Mouse (Mus musculus) CH12.LX (cell line): ENCODE data around the gene Hbb-y. TPM values are rescaled to one million over a fixed set of nuclear protein-coding genes. Genes with fewer than 3 reads are reported as not detected.

Source experiments
- DNase-seq: peaks from one replicate; pipeline ENCODE4 v3.0.0-alpha.2; 2013; ENCODE audit errors: extremely low read depth
- H3K27ac ChIP-seq: 2 replicates; pipeline ENCODE4 v1.5.1; 2012; ENCODE audit warnings: low read depth, mild to moderate bottlenecking, control low read depth, moderate library complexity; ENCODE audit not compliant: insufficient read depth
- H3K27me3 ChIP-seq: replicated peaks from 2 replicates; pipeline ENCODE3; 2012; ENCODE audit warnings: inconsistent platforms
- H3K36me3 ChIP-seq, 2 experiments: replicated peaks in 1 of 2; 2 replicates each; pipeline versions ENCODE3 to v1.6.1; 2012; ENCODE audit warnings: inconsistent platforms in 1 of 2, low read length in 1 of 2, mild to moderate bottlenecking in 1 of 2, mixed read lengths in 1 of 2, moderate library complexity in 1 of 2; ENCODE audit not compliant: control insufficient read depth in 1 of 2, insufficient read depth in 1 of 2
- H3K4me1 ChIP-seq, 2 experiments: 2 replicates each; pipeline ENCODE4 v1.6.1; 2012; ENCODE audit warnings: inconsistent platforms in 1 of 2, moderate library complexity in 1 of 2; ENCODE audit not compliant: insufficient read depth in 2 of 2, control insufficient read depth in 1 of 2
- H3K4me2 ChIP-seq: 2 replicates; pipeline ENCODE4 v1.6.1; 2012; ENCODE audit warnings: low read depth, mild to moderate bottlenecking, control low read depth; ENCODE audit not compliant: poor library complexity, insufficient read depth, severe bottlenecking
- H3K4me3 ChIP-seq, 3 experiments: fragments of 150-350 bp in 1 of 3; sonication (generic) in 1 of 3; replicated peaks in 1 of 3; 2 replicates each; pipeline versions ENCODE3 to v1.5.1; 2011 to 2012; ENCODE audit warnings: low read depth in 2 of 3, low read length in 2 of 3, mild to moderate bottlenecking in 2 of 3, moderate library complexity in 2 of 3, control low read depth in 1 of 3, improper control_type of control experiment in 1 of 3, inconsistent platforms in 1 of 3, mixed read lengths in 1 of 3; ENCODE audit not compliant: poor library complexity in 1 of 3
- H3K79me2 ChIP-seq: replicated peaks from 2 replicates; pipeline ENCODE4 v1.6.1; 2012; ENCODE audit warnings: mild to moderate bottlenecking, moderate library complexity; ENCODE audit not compliant: control insufficient read depth, poor library complexity, insufficient read depth, severe bottlenecking; ENCODE audit errors: extremely low read depth
- H3K9ac ChIP-seq: 2 replicates; pipeline ENCODE4 v1.6.1; 2012; ENCODE audit warnings: low read depth, mild to moderate bottlenecking, control low read depth, moderate library complexity; ENCODE audit not compliant: insufficient read depth
- H3K9me3 ChIP-seq: replicated peaks from 2 replicates; pipeline ENCODE3; 2012; ENCODE audit warnings: low read length, inconsistent platforms, mixed read lengths
- CHD1 ChIP-seq: IDR thresholded peaks from 2 replicates; pipeline ENCODE4 v1.6.1; 2012; ENCODE audit warnings: low read depth, low read length, improper control_type of control experiment, inconsistent platforms
- CHD2 ChIP-seq: IDR thresholded peaks from 2 replicates; pipeline ENCODE4 v1.6.1; 2011; ENCODE audit warnings: low read length, improper control_type of control experiment
- CTCF ChIP-seq, 2 experiments: IDR thresholded peaks in 1 of 2; conservative IDR thresholded peaks in 1 of 2; 2 replicates each; pipeline ENCODE4 v1.5.1; 2011 to 2012; ENCODE audit warnings: low read depth in 2 of 2, low read length in 2 of 2, improper control_type of control experiment in 1 of 2, inconsistent platforms in 1 of 2, mild to moderate bottlenecking in 1 of 2, moderate library complexity in 1 of 2
- ETS1 ChIP-seq: conservative IDR thresholded peaks from 2 replicates; pipeline ENCODE4 v1.6.1; 2012; ENCODE audit warnings: low read depth, mild to moderate bottlenecking, inconsistent platforms, low read length, improper control_type of control experiment, moderate library complexity
- GABPA ChIP-seq: IDR thresholded peaks from 2 replicates; pipeline ENCODE4 v1.6.1; 2012; ENCODE audit warnings: low read depth, low read length, improper control_type of control experiment, inconsistent platforms; ENCODE audit not compliant: insufficient replicate concordance
- IRF4 ChIP-seq: IDR thresholded peaks from 2 replicates; pipeline ENCODE4 v1.6.1; 2014; ENCODE audit warnings: low read depth, mild to moderate bottlenecking, inconsistent platforms, low read length, improper control_type of control experiment
- KAT2A ChIP-seq: IDR thresholded peaks from 2 replicates; pipeline ENCODE4 v1.6.1; 2012; ENCODE audit warnings: low read length, improper control_type of control experiment, inconsistent platforms; ENCODE audit not compliant: insufficient replicate concordance
- MAZ ChIP-seq: IDR thresholded peaks from 2 replicates; pipeline ENCODE4 v1.6.1; 2012; ENCODE audit warnings: low read depth, mild to moderate bottlenecking, inconsistent platforms, low read length, improper control_type of control experiment, moderate library complexity
- MEF2A ChIP-seq: IDR thresholded peaks from 2 replicates; pipeline ENCODE4 v1.6.1; 2014; ENCODE audit warnings: low read depth, mild to moderate bottlenecking, inconsistent platforms, low read length, improper control_type of control experiment, borderline replicate concordance
- MXI1 ChIP-seq: IDR thresholded peaks from 2 replicates; pipeline ENCODE4 v1.6.1; 2011; ENCODE audit warnings: mild to moderate bottlenecking, low read depth, low read length, improper control_type of control experiment
- NELFE ChIP-seq: IDR thresholded peaks from 2 replicates; pipeline ENCODE4 v1.6.1; 2011; ENCODE audit warnings: low read depth, low read length, improper control_type of control experiment
- NRF1 ChIP-seq: IDR thresholded peaks from 2 replicates; pipeline ENCODE4 v1.6.1; 2014; ENCODE audit warnings: low read depth, mild to moderate bottlenecking, inconsistent platforms, low read length, improper control_type of control experiment, moderate library complexity
- PAX5 ChIP-seq: IDR thresholded peaks from 2 replicates; pipeline ENCODE4 v1.6.1; 2012; ENCODE audit warnings: low read length, inconsistent platforms, mixed read lengths
- POLR2AphosphoS2 ChIP-seq: IDR thresholded peaks from 2 replicates; pipeline ENCODE4 v1.6.1; 2011; ENCODE audit warnings: low read depth, low read length, improper control_type of control experiment
- RCOR1 ChIP-seq: conservative IDR thresholded peaks from 2 replicates; pipeline ENCODE4 v1.6.1; 2012; ENCODE audit warnings: low read depth, mild to moderate bottlenecking, inconsistent platforms, low read length, improper control_type of control experiment
- SMC3 ChIP-seq: IDR thresholded peaks from 2 replicates; pipeline ENCODE4 v1.6.1; 2011; ENCODE audit warnings: low read depth, low read length, improper control_type of control experiment
- TBP ChIP-seq: conservative IDR thresholded peaks from 2 replicates; pipeline ENCODE4 v1.6.1; 2011; ENCODE audit warnings: low read depth, low read length, improper control_type of control experiment
- TCF12 ChIP-seq: IDR thresholded peaks from 2 replicates; pipeline ENCODE4 v1.6.1; 2014; ENCODE audit warnings: low read depth, mild to moderate bottlenecking, inconsistent platforms, low read length, improper control_type of control experiment
- UBTF ChIP-seq: IDR thresholded peaks from 2 replicates; pipeline ENCODE4 v1.6.1; 2012; ENCODE audit warnings: low read depth, mild to moderate bottlenecking, inconsistent platforms, low read length, improper control_type of control experiment, moderate library complexity
- USF1 ChIP-seq: IDR thresholded peaks from 2 replicates; pipeline ENCODE4 v1.6.1; 2014; ENCODE audit warnings: low read depth, mild to moderate bottlenecking, inconsistent platforms, low read length, improper control_type of control experiment
- ZMIZ1 ChIP-seq: IDR thresholded peaks from 2 replicates; pipeline ENCODE4 v1.6.1; 2012; ENCODE audit warnings: low read depth, mild to moderate bottlenecking, inconsistent platforms, low read length, improper control_type of control experiment
- dilution Hi-C: fragments of 300-500 bp; cut with MboI; formaldehyde crosslinking; loops from 2 replicates; pipeline ENCODE4 v1.14.3; 2020; ENCODE audit warnings: low sequenced_read_pairs; ENCODE audit not compliant: extremely low pct_unique_long_range_greater_than_20kb, extremely low pct_ligation_motif_present
- in situ Hi-C: fragments of 300-500 bp; cut with MboI; formaldehyde crosslinking; loops from 3 replicates; pipeline ENCODE4 v1.14.3; 2019; ENCODE audit warnings: low sequenced_read_pairs, low pct_ligation_motif_present, low pct_unique_long_range_greater_than_20kb, mixed read lengths
- polyA plus RNA-seq: library from polyadenylated mRNA; unstranded; fragments of >175 nt; gene quantifications from 2 replicates; pipeline ENCODE4 v1.2.1, GENCODE M21; 2012; ENCODE audit warnings: low read depth; ENCODE audit not compliant: insufficient read length
- total RNA-seq, 2 experiments: library from RNA; depleted of rRNA; stranded (reverse); fragments of 300-350 nt in 1 of 2; fragments of >200 nt in 1 of 2; gene quantifications; 2 replicates each; pipeline ENCODE4 v1.2.3; 2012 to 2014

Gene Hbb-y
- total and polyA plus RNA-seq, 3 experiments: not detected

GRCm38 (mm10) chr7:103859076-103859475 is 6.1 kb upstream of the Hbb-y start:
- no peak overlapping the region for H3K9ac ChIP-seq
- no peaks in the 10 kb centered on the region for H3K79me2 ChIP-seq
- H3K36me3 ChIP-seq: no peaks in the 10 kb centered on the region
- H3K4me1 ChIP-seq: peaks cover 8 to 33% of the 10 kb centered on the region in 2 experiments; a peak in 3 of 4 replicates
- DNase-seq: no peak
- H3K27me3 ChIP-seq: no peaks in the 10 kb centered on the region
- H3K9me3 ChIP-seq: no peaks in the 10 kb centered on the region
- H3K4me2 ChIP-seq: no peak overlapping the region
- dilution Hi-C loops: no loop called here
- in situ Hi-C loops: no loop called here
- no peak overlapping the region for H3K27ac ChIP-seq
- H3K4me3 ChIP-seq: no peak overlapping the region
- TF ChIP-seq TCF12 (no peak), CHD1 (no peak), IRF4 (no peak), MXI1 (no peak), NRF1 (no peak), MAZ (no peak), CTCF (conservative IDR thresholded peaks at IDR 0.05 in 1 of 2, IDR thresholded peaks at IDR 0.05 in 1 of 2; ENCODE audit: low read depth in 2 of 2, low read length in 2 of 2) (no peak), KAT2A (no peak), RCOR1 (no peak), GABPA (no peak), SMC3 (no peak), MEF2A (no peak), POLR2AphosphoS2 (no peak), USF1 (no peak), ZMIZ1 (no peak), NELFE (no peak), ETS1 (no peak), CHD2 (no peak)

- no peak overlapping the region for H3K27ac ChIP-seq
- H3K79me2 ChIP-seq: no peaks in the 10 kb centered on the region
- DNase-seq: no peak
- no peaks in the 10 kb centered on the region for H3K9me3 ChIP-seq
- in situ Hi-C loops: no loop called here
- H3K4me2 ChIP-seq: no peak overlapping the region
- H3K4me3 ChIP-seq: no peak overlapping the region
- peaks cover 0 to 7% of the 10 kb centered on the region in 2 experiments; a peak in 2 of 4 replicates for H3K4me1 ChIP-seq
- H3K27me3 ChIP-seq: no peaks in the 10 kb centered on the region
- H3K9ac ChIP-seq: no peak overlapping the region
- dilution Hi-C loops: no loop called here
- H3K36me3 ChIP-seq: no peaks in the 10 kb centered on the region
- TF ChIP-seq PAX5 (no peak), CTCF (conservative IDR thresholded peaks at IDR 0.05 in 1 of 2, IDR thresholded peaks at IDR 0.05 in 1 of 2; ENCODE audit: low read depth in 2 of 2, low read length in 2 of 2) (no peak), TBP (no peak), IRF4 (no peak), ETS1 (no peak), NELFE (no peak), UBTF (no peak)
These were observed 1.7 kb upstream of the Hbb-y start for GRCm38 (mm10) chr7:103854669-103855068.
